8 mouse cellular contexts compared by ENCODE assay signal in the genomic region with DNA sequence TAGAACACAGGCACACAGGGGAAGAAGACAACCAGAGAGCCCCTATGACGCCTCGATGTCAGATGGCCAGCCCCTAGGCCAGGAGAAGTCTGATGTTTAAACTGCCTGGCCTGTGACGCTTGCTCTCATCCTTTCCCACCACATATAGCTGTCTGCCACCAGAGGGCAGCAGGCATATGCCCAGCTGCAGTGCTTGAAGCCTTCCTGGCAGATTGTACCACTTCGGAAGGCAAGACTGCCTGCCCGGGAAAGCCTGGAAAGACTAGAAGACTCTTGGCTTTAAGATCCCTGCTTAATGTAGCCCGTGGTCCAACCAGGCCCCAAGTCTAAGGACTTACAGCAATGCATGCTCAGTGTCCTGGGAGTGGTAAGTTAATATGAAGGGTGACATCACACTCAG. TPM values are rescaled to one million over a fixed set of nuclear protein-coding genes. Genes with fewer than 3 reads are reported as not detected.
DNase-seq lines count a peak whose midpoint lies in the region; ATAC-seq and TF ChIP-seq lines count a peak whose summit lies in the region.

No protein-coding gene starts in this region.

- no peak overlapping the region for H3K4me3 ChIP-seq in heart, embryonic 14.5 days (ENCODE audit: control insufficient read depth in 1 of 2, insufficient read depth in 1 of 2, low read depth in 1 of 2, low read length in 2 of 2)
- no peak overlapping the region for H3K4me3 ChIP-seq in liver, embryonic 12.5 days
- H3K4me3 ChIP-seq in neural tube, embryonic 11.5 days (ENCODE audit: low read depth, low read length), result no peak overlapping the region
- H3K4me3 ChIP-seq in stomach, postnatal 0 days (ENCODE audit: low read depth, low read length), result no peak overlapping the region; the same call in 1 of the 2 replicates

- 3% methylated on average over 6 of the region's 6 CpGs for WGBS in heart, embryonic 14.5 days
- 3% methylated on average over 6 of the region's 6 CpGs for whole genome bisulfite sequencing in liver, embryonic 12.5 days (ENCODE audit: insufficient replicate concordance)
- WGBS in neural tube, embryonic 11.5 days, result 11% methylated on average over 6 of the region's 6 CpGs
- WGBS in stomach, postnatal 0 days, result 5% methylated on average over 6 of the region's 6 CpGs

- no peaks in the 10 kb centered on the region for H3K9me3 ChIP-seq in heart, embryonic 14.5 days (ENCODE audit: control insufficient read depth, low read length)
- no peaks in the 10 kb centered on the region for H3K9me3 ChIP-seq in liver, embryonic 12.5 days (replicated peaks)
- no peaks in the 10 kb centered on the region for H3K9me3 ChIP-seq in neural tube, embryonic 11.5 days (ENCODE audit: control insufficient read depth, low read length)
- no peaks in the 10 kb centered on the region for H3K9me3 ChIP-seq in stomach, postnatal 0 days (ENCODE audit: control insufficient read depth, low read length)

- ATAC-seq in heart, embryonic 14.5 days (ENCODE audit: insufficient number of reproducible peaks, insufficient read depth, low FRiP score, low read depth), result no peak
- ATAC-seq in liver, embryonic 12.5 days, result peak; percentile 26; the same call in 1 of the 2 replicates
- peak; percentile 54 for ATAC-seq in neural tube, embryonic 11.5 days (ENCODE audit: insufficient read depth, low FRiP score, low TSS enrichment)
- peak; percentile 71 for ATAC-seq in stomach, postnatal 0 days (ENCODE audit: low FRiP score, low TSS enrichment)

- peak overlapping the region; percentile 38 for H3K4me2 ChIP-seq in heart, embryonic 14.5 days (ENCODE audit: low read length)
- H3K4me2 ChIP-seq in liver, embryonic 12.5 days, result no peak overlapping the region
- H3K4me2 ChIP-seq in neural tube, embryonic 11.5 days (ENCODE audit: low read depth), result no peak overlapping the region
- peak overlapping the region; percentile 40 for H3K4me2 ChIP-seq in stomach, postnatal 0 days (replicated peaks; ENCODE audit: low read depth)

- H3K9ac ChIP-seq in heart, embryonic 14.5 days (ENCODE audit: low read length), result no peak overlapping the region
- no peak overlapping the region for H3K9ac ChIP-seq in liver, embryonic 12.5 days
- no peak overlapping the region for H3K9ac ChIP-seq in neural tube, embryonic 11.5 days (ENCODE audit: low read length)
- no peak overlapping the region for H3K9ac ChIP-seq in stomach, postnatal 0 days (ENCODE audit: low read length)

- no peaks in the 10 kb centered on the region for H3K36me3 ChIP-seq in heart, embryonic 14.5 days (ENCODE audit: control insufficient read depth, insufficient read depth, low read length)
- H3K36me3 ChIP-seq in liver, embryonic 12.5 days, result no peaks in the 10 kb centered on the region
- H3K36me3 ChIP-seq in neural tube, embryonic 11.5 days (ENCODE audit: control insufficient read depth, insufficient read depth, low read length), result no peaks in the 10 kb centered on the region
- no peaks in the 10 kb centered on the region for H3K36me3 ChIP-seq in stomach, postnatal 0 days (ENCODE audit: control insufficient read depth, insufficient read depth, low read length)

- TF ChIP-seq EP300 in stomach, postnatal 0 days (optimal IDR thresholded peaks at IDR 0.05), result no peak

- peak; percentile 58 for DNase-seq in CD4-positive helper T cell, adult 2 months (ENCODE audit: low read depth, low spot score)
- DNase-seq in brain, embryonic 14.5 days (ENCODE audit: low read depth), result peak; percentile 91
- peak; percentile 69 for DNase-seq in fibroblast of lung, adult 2 months (ENCODE audit: low read depth)
- DNase-seq in kidney, postnatal 14 days, result peak; percentile 90
- DNase-seq in neural tube, embryonic 11.5 days (ENCODE audit: low spot score), result peak; percentile 80
- peak; percentile 82 for DNase-seq in stomach, postnatal 0 days (ENCODE audit: low spot score)

- no peak for TF ChIP-seq POLR2A in brain, embryonic 14.5 days (IDR thresholded peaks at IDR 0.05; ENCODE audit: borderline replicate concordance, extremely low read depth, insufficient read depth, insufficient read length, poor library complexity, severe bottlenecking)

- peaks cover 18 to 32% of the 10 kb centered on the region in 2 experiments for H3K4me1 ChIP-seq in heart, embryonic 14.5 days (ENCODE audit: control insufficient read depth in 2 of 2, insufficient read depth in 2 of 2, low read length in 2 of 2)
- peaks cover 40% of the 10 kb centered on the region for H3K4me1 ChIP-seq in liver, embryonic 12.5 days
- H3K4me1 ChIP-seq in neural tube, embryonic 11.5 days (ENCODE audit: control insufficient read depth, insufficient read depth, low read length), result no peaks in the 10 kb centered on the region
- H3K4me1 ChIP-seq in stomach, postnatal 0 days (replicated peaks; ENCODE audit: control insufficient read depth, insufficient read depth), result no peaks in the 10 kb centered on the region

- no peaks in the 10 kb centered on the region for H3K27me3 ChIP-seq in heart, embryonic 14.5 days (ENCODE audit: control insufficient read depth, insufficient read depth, low read length)
- peaks cover 23% of the 10 kb centered on the region for H3K27me3 ChIP-seq in liver, embryonic 12.5 days (replicated peaks)
- no peaks in the 10 kb centered on the region for H3K27me3 ChIP-seq in neural tube, embryonic 11.5 days (ENCODE audit: control insufficient read depth, insufficient read depth, low read length)
- H3K27me3 ChIP-seq in stomach, postnatal 0 days (ENCODE audit: control insufficient read depth, insufficient read depth, low read length), result no peaks in the 10 kb centered on the region

- TF ChIP-seq CTCF in brain, embryonic 14.5 days (IDR thresholded peaks at IDR 0.05; ENCODE audit: borderline replicate concordance, extremely low read depth, insufficient read depth, insufficient read length), result peak; percentile 97
- peak; percentile 99 for TF ChIP-seq CTCF in stomach, postnatal 0 days (IDR thresholded peaks at IDR 0.05; ENCODE audit: low read depth)

- H3K27ac ChIP-seq in heart, embryonic 14.5 days (replicated peaks in 1 of 2; ENCODE audit: control insufficient read depth in 1 of 2, insufficient read depth in 1 of 2, low read depth in 2 of 2, low read length in 2 of 2), result 0 out of 4 replicates have a peak overlapping the region, but pooled peaks have one; percentile 9 to 12
- H3K27ac ChIP-seq in liver, embryonic 12.5 days, result no peak overlapping the region
- H3K27ac ChIP-seq in neural tube, embryonic 11.5 days (ENCODE audit: low read depth, low read length), result no peak overlapping the region
- H3K27ac ChIP-seq in stomach, postnatal 0 days (replicated peaks), result no peak overlapping the region

RNA-seq across cellular contexts. Expression of gene Bfsp1, which starts 4.4 kb away (rescaled TPM):
- 0.86 and 1.7 TPM in 2 replicates for polyA plus RNA-seq in brain, embryonic 14.5 days (2012; rRNA removed)
- 2.1 and 2.2 TPM in 2 replicates for polyA plus RNA-seq in heart, embryonic 14.5 days (2014; fragmentation: Nextera tagmentation; extraction: Ambion mirVana)
- polyA plus RNA-seq in liver, embryonic 12.5 days (2016; fragmentation: Nextera tagmentation; extraction: Ambion mirVana), result 0.33 and 0.45 TPM in 2 replicates
- 0.82 and 0.97 TPM in 2 replicates for polyA plus RNA-seq in neural tube, embryonic 11.5 days (2014; fragmentation: Nextera tagmentation; extraction: Ambion mirVana)
- 1.5 and 1.6 TPM in 2 replicates for polyA plus RNA-seq in stomach, postnatal 0 days (2015; fragmentation: Nextera tagmentation; extraction: Ambion mirVana)

RNA-seq across cellular contexts. Expression of gene Dstn, which starts 47.8 kb away (rescaled TPM):
- polyA plus RNA-seq in brain, embryonic 14.5 days (2012; rRNA removed), result 106 and 159 TPM in 2 replicates
- polyA plus RNA-seq in heart, embryonic 14.5 days (2014; fragmentation: Nextera tagmentation; extraction: Ambion mirVana), result 1,027 and 1,036 TPM in 2 replicates
- 126 and 136 TPM in 2 replicates for polyA plus RNA-seq in liver, embryonic 12.5 days (2016; fragmentation: Nextera tagmentation; extraction: Ambion mirVana)
- polyA plus RNA-seq in neural tube, embryonic 11.5 days (2014; fragmentation: Nextera tagmentation; extraction: Ambion mirVana), result 409 and 413 TPM in 2 replicates
- polyA plus RNA-seq in stomach, postnatal 0 days (2015; fragmentation: Nextera tagmentation; extraction: Ambion mirVana), result 968 and 971 TPM in 2 replicates

Comparison
In these comparisons a context has a peak if more than half of its experiments do, and no peak if none do; other contexts are left out.
1. H3K27ac ChIP-seq: peak in heart, embryonic 14.5 days (2 of 2); none in liver, embryonic 12.5 days (single experiment), neural tube, embryonic 11.5 days (single experiment) and stomach, postnatal 0 days (single experiment).
2. H3K4me2 ChIP-seq: peak in heart, embryonic 14.5 days (single experiment) and stomach, postnatal 0 days (single experiment); none in liver, embryonic 12.5 days (single experiment) and neural tube, embryonic 11.5 days (single experiment).
3. Peak in every context shown above with its lines, with median percentiles within 50 percentile points of each other: DNase-seq.